Comparison of ENCODE assay signal across 8 mouse cellular contexts in genomic region chr11:46312523-46313035, GRCm38 (mm10). TPM values are rescaled to one million over a fixed set of nuclear protein-coding genes. Genes with fewer than 3 reads are reported as not detected.
DNase-seq lines count a peak whose midpoint lies in the region; ATAC-seq lines count a peak whose summit lies in the region.

Gene Cyfip2, minus strand, starts transcription at chr11:46312859.

- H3K27ac ChIP-seq in forebrain, embryonic 13.5 days: peak within 1 kb of the TSS; percentile 82
- peak within 1 kb of the TSS; percentile 93 for H3K27ac ChIP-seq in hindbrain, embryonic 16.5 days (ENCODE audit: low read depth, low read length)
- peak within 1 kb of the TSS; percentile 93 for H3K27ac ChIP-seq in neural tube, embryonic 13.5 days (replicated peaks)

- peak; percentile 28 for ATAC-seq in forebrain, embryonic 13.5 days
- ATAC-seq in hindbrain, embryonic 16.5 days: peak; percentile 29
- ATAC-seq in neural tube, embryonic 13.5 days (ENCODE audit: low read depth): peak; percentile 29

- 0 out of 2 replicates have a peak, but pooled peaks cover 5% of the 10 kb centered on the region for H3K36me3 ChIP-seq in forebrain, embryonic 13.5 days (ENCODE audit: poor library complexity, severe bottlenecking)
- H3K36me3 ChIP-seq in hindbrain, embryonic 16.5 days (ENCODE audit: control insufficient read depth, insufficient read depth, low read length): no peaks in the 10 kb centered on the region
- H3K36me3 ChIP-seq in neural tube, embryonic 13.5 days: 0 out of 2 replicates have a peak, but pooled peaks cover 9% of the 10 kb centered on the region

- H3K4me1 ChIP-seq in forebrain, embryonic 13.5 days: peaks cover 37% of the 10 kb centered on the region
- peaks cover 17% of the 10 kb centered on the region for H3K4me1 ChIP-seq in hindbrain, embryonic 16.5 days (ENCODE audit: control insufficient read depth, insufficient read depth, low read depth, low read length)
- peaks cover 45% of the 10 kb centered on the region for H3K4me1 ChIP-seq in neural tube, embryonic 13.5 days (replicated peaks)

- H3K4me2 ChIP-seq in forebrain, embryonic 13.5 days: peak within 1 kb of the TSS; percentile 89
- H3K4me2 ChIP-seq in hindbrain, embryonic 16.5 days (ENCODE audit: low read length): peak within 1 kb of the TSS; percentile 64
- peak within 1 kb of the TSS; percentile 89 for H3K4me2 ChIP-seq in neural tube, embryonic 13.5 days

- H3K9ac ChIP-seq in forebrain, embryonic 13.5 days: peak within 1 kb of the TSS; percentile 96
- peak within 1 kb of the TSS; percentile 97 for H3K9ac ChIP-seq in hindbrain, embryonic 16.5 days (ENCODE audit: low read depth, low read length)
- H3K9ac ChIP-seq in neural tube, embryonic 13.5 days: peak within 1 kb of the TSS; percentile 97

- intact Hi-C loops in left cerebral cortex, postnatal 4 days (cut with DNase I): no loop called here

- 2% methylated on average over 14 of the region's 14 CpGs for WGBS in forebrain, embryonic 13.5 days
- WGBS in hindbrain, embryonic 16.5 days: 4% methylated on average over 14 of the region's 14 CpGs
- 4% methylated on average over 14 of the region's 14 CpGs for WGBS in neural tube, embryonic 13.5 days

- H3K27me3 ChIP-seq in forebrain, embryonic 13.5 days: no peaks in the 10 kb centered on the region
- no peaks in the 10 kb centered on the region for H3K27me3 ChIP-seq in hindbrain, embryonic 16.5 days (replicated peaks; ENCODE audit: control insufficient read depth, insufficient read depth, low read length)
- no peaks in the 10 kb centered on the region for H3K27me3 ChIP-seq in neural tube, embryonic 13.5 days

- DNase-seq in adrenal gland, adult 18-20 months (ENCODE audit: low spot score in 2 of 2): no peak
- DNase-seq in adrenal gland, adult (ENCODE audit: inconsistent age in 2 of 2, low spot score in 1 of 2): no peak
- DNase-seq in adrenal gland, adult 8-10 months: no peak
- DNase-seq in left cerebral cortex, postnatal 4 days: peak; percentile 16
- DNase-seq in Muller cell, postnatal 12 days (ENCODE audit: inconsistent ontology term): no peak

- H3K4me3 ChIP-seq in forebrain, embryonic 13.5 days: peak within 1 kb of the TSS; percentile 77
- peak within 1 kb of the TSS; percentile 87 for H3K4me3 ChIP-seq in hindbrain, embryonic 16.5 days (ENCODE audit: low read length)
- peak within 1 kb of the TSS; percentile 93 for H3K4me3 ChIP-seq in neural tube, embryonic 13.5 days

- H3K9me3 ChIP-seq in forebrain, embryonic 13.5 days (replicated peaks): no peaks in the 10 kb centered on the region
- no peaks in the 10 kb centered on the region for H3K9me3 ChIP-seq in hindbrain, embryonic 16.5 days (ENCODE audit: control insufficient read depth, low read length)
- H3K9me3 ChIP-seq in neural tube, embryonic 13.5 days: no peaks in the 10 kb centered on the region

RNA-seq across cellular contexts. Expression of gene Cyfip2, which starts in this region (rescaled TPM):
- total RNA-seq in adrenal gland, adult 18-20 months (2021): 10 to 100 TPM; 55.9 to 77.0 TPM
- 100 to 1,000 TPM; 118 to 135 (median 125) TPM for total RNA-seq in adrenal gland, adult 8-10 months (2022)
- polyA plus RNA-seq in forebrain, embryonic 13.5 days (2015; fragmentation: Nextera tagmentation; extraction: Ambion mirVana): 55.9 and 59.8 TPM in 2 replicates
- 92.0 and 103 TPM in 2 replicates for polyA plus RNA-seq in hindbrain, embryonic 16.5 days (2015; fragmentation: Nextera tagmentation; extraction: Ambion mirVana)
- total RNA-seq in left cerebral cortex, postnatal 4 days (2021): 100 to 1,000 TPM; 212 to 214 TPM
- polyA plus RNA-seq in neural tube, embryonic 13.5 days (2015; fragmentation: Nextera tagmentation; extraction: Ambion mirVana): 84.9 and 89.1 TPM in 2 replicates
